Mouse (Mus musculus) neural tube, embryonic 14.5 days (tissue): ENCODE measurements around the gene Olfr603. TPM values are rescaled to one million over a fixed set of nuclear protein-coding genes. Genes with fewer than 3 reads are reported as not detected.

Experiments
- microRNA-seq: library from miRNA; unstranded; fragments of <30 nt; microRNA quantifications from one replicate; pipeline ENCODE4, GENCODE M21; 2016
- polyA plus RNA-seq: library from polyadenylated mRNA; unstranded; fragments of >200 nt; fragmentation: Nextera tagmentation; extraction: Ambion mirVana; gene quantifications from 2 replicates; pipeline ENCODE4 v1.2.1, GENCODE M21; 2014

The Olfr603 gene
- polyA plus RNA-seq, 1 experiment from 2014 or later: not detected

Small RNA genes lying within 50 kb of the gene (microRNA-seq; reads per million reads assigned to microRNA genes)
- not detected for gene Gm25774

Other genes with a start within 250 kb of the Olfr603 start
- not detected in 2 replicates for gene Olfr588-ps1, start 245.3 kb downstream of the Olfr603 start, polyA plus RNA-seq
- gene Olfr589, start 229.8 kb downstream of the Olfr603 start, polyA plus RNA-seq: not detected in 2 replicates
- gene Olfr591, start 207.8 kb downstream of the Olfr603 start, polyA plus RNA-seq: not detected in 2 replicates
- not detected in 2 replicates for gene Olfr592, start 201.4 kb downstream of the Olfr603 start, polyA plus RNA-seq
- gene Olfr593, start 174.3 kb downstream of the Olfr603 start, polyA plus RNA-seq: not detected in 2 replicates
- gene Olfr594, start 169.2 kb downstream of the Olfr603 start, polyA plus RNA-seq: not detected in 2 replicates
- not detected in 2 replicates for gene Usp17ld, start 133.7 kb downstream of the Olfr603 start, polyA plus RNA-seq
- not detected in 2 replicates for gene Olfr596, start 80.5 kb downstream of the Olfr603 start, polyA plus RNA-seq
- not detected in 2 replicates for gene Olfr597, start 69.9 kb downstream of the Olfr603 start, polyA plus RNA-seq
- gene Olfr598, start 62.6 kb downstream of the Olfr603 start, polyA plus RNA-seq: not detected in 2 replicates
- not detected in 2 replicates for gene Olfr599, start 50.3 kb downstream of the Olfr603 start, polyA plus RNA-seq
- gene Olfr600, start 36.5 kb downstream of the Olfr603 start, polyA plus RNA-seq: not detected in 2 replicates
- not detected in 2 replicates for gene Olfr601, start 23.5 kb downstream of the Olfr603 start, polyA plus RNA-seq
- gene Usp17lc, start 28.9 kb upstream of the Olfr603 start, polyA plus RNA-seq: not detected in 2 replicates
- not detected in 2 replicates for gene Olfr605, start 59.3 kb upstream of the Olfr603 start, polyA plus RNA-seq
- not detected in 2 replicates for gene Olfr606, start 62.9 kb upstream of the Olfr603 start, polyA plus RNA-seq
- not detected in 2 replicates for gene Olfr607, start 78.0 kb upstream of the Olfr603 start, polyA plus RNA-seq
- gene Olfr608, start 83.7 kb upstream of the Olfr603 start, polyA plus RNA-seq: not detected in 2 replicates
- not detected in 2 replicates for gene Olfr609, start 111.9 kb upstream of the Olfr603 start, polyA plus RNA-seq
- not detected in 2 replicates for gene Olfr610, start 125.9 kb upstream of the Olfr603 start, polyA plus RNA-seq
- not detected in 2 replicates for gene Olfr611, start 134.7 kb upstream of the Olfr603 start, polyA plus RNA-seq
- not detected in 2 replicates for gene Olfr612, start 156.5 kb upstream of the Olfr603 start, polyA plus RNA-seq
- gene Olfr613, start 161.9 kb upstream of the Olfr603 start, polyA plus RNA-seq: not detected in 2 replicates
- gene Olfr615, start 169.9 kb upstream of the Olfr603 start, polyA plus RNA-seq: not detected in 2 replicates
- not detected in 2 replicates for gene Olfr616, start 183.0 kb upstream of the Olfr603 start, polyA plus RNA-seq
- gene Olfr617, start 186.9 kb upstream of the Olfr603 start, polyA plus RNA-seq: not detected in 2 replicates
- gene Olfr618, start 203.9 kb upstream of the Olfr603 start, polyA plus RNA-seq: not detected in 2 replicates
- not detected in 2 replicates for gene Olfr619, start 214.4 kb upstream of the Olfr603 start, polyA plus RNA-seq
- not detected in 2 replicates for gene Olfr620, start 226.4 kb upstream of the Olfr603 start, polyA plus RNA-seq